Mouse (Mus musculus) hindbrain, postnatal 0 days (tissue): Measurements from ENCODE around the gene Frmd8. TPM values are rescaled to one million over a fixed set of nuclear protein-coding genes. Genes with fewer than 3 reads are reported as not detected.

Experiments used
- ATAC-seq: fragments of 200-750 bp; cut with Nextera tagmentation; 2 replicates; pipeline ENCODE4 v1.8.0; 2017; ENCODE audit warnings: mild to moderate bottlenecking, moderate TSS enrichment, moderate library complexity
- DNase-seq: peaks from one replicate; pipeline ENCODE4 v3.0.0-alpha.2; 2015; ENCODE audit warnings: low spot score
- H3K27ac ChIP-seq: fragments of 300-500 bp; sonication (generic); 2 replicates; pipeline ENCODE4 v1.5.1; 2014; ENCODE audit warnings: mild to moderate bottlenecking
- H3K27me3 ChIP-seq: fragments of 300-500 bp; sonication (generic); 2 replicates; pipeline ENCODE4 v1.6.1; 2014; ENCODE audit warnings: low read length, mixed read lengths; ENCODE audit not compliant: insufficient read depth
- H3K36me3 ChIP-seq: fragments of 300-500 bp; sonication (generic); 2 replicates; pipeline ENCODE4 v1.6.1; 2014; ENCODE audit warnings: low read length, mixed read lengths; ENCODE audit not compliant: insufficient read depth
- H3K4me1 ChIP-seq: fragments of 300-500 bp; sonication (generic); 2 replicates; pipeline ENCODE4 v1.6.1; 2014; ENCODE audit warnings: antibody characterized with exemption, low read length, mixed read lengths; ENCODE audit not compliant: insufficient read depth
- H3K4me2 ChIP-seq: fragments of 300-500 bp; sonication (generic); 2 replicates; pipeline ENCODE4 v1.6.1; 2014; ENCODE audit warnings: low read depth, mild to moderate bottlenecking, low read length, moderate library complexity, mixed read lengths
- H3K4me3 ChIP-seq: fragments of 300-500 bp; sonication (generic); 2 replicates; pipeline ENCODE4 v1.5.1; 2014; ENCODE audit warnings: low read length
- H3K9ac ChIP-seq: fragments of 300-500 bp; sonication (generic); replicated peaks from 2 replicates; pipeline ENCODE4 v1.6.1; 2014; ENCODE audit warnings: mild to moderate bottlenecking, low read length, moderate library complexity, mixed read lengths
- H3K9me3 ChIP-seq: fragments of 300-500 bp; sonication (generic); 2 replicates; pipeline ENCODE4 v1.6.1; 2016; ENCODE audit warnings: low read length, mixed read lengths
- CTCF ChIP-seq: IDR thresholded peaks from 2 replicates; pipeline ENCODE4 v1.5.1; 2016; ENCODE audit warnings: antibody characterized with exemption, control low read depth, low read depth
- WGBS: fragments of 180-500 bp; shearing (Covaris S2); extraction: QIAGEN DNeasy Blood & Tissue Kit; methylation state at CpG from one replicate; pipeline ENCODE4 v1.1.7; 2014; 5-methylcytosine and 5-hydroxymethylcytosine counted together
- polyA plus RNA-seq: library from polyadenylated mRNA; unstranded; fragments of >200 nt; fragmentation: Nextera tagmentation; extraction: Ambion mirVana; gene quantifications from 2 replicates; pipeline ENCODE4 v1.2.1, GENCODE M21; 2015
- total RNA-seq: library from RNA; depleted of rRNA; stranded (reverse); fragments of >200 nt; gene quantifications from 2 replicates; pipeline ENCODE4 v1.2.3, GENCODE M21; 2014

Gene Frmd8
- total and polyA plus RNA-seq, 2 experiments from 2014 or later, result 12.5 to 19.8 TPM

DNA sequence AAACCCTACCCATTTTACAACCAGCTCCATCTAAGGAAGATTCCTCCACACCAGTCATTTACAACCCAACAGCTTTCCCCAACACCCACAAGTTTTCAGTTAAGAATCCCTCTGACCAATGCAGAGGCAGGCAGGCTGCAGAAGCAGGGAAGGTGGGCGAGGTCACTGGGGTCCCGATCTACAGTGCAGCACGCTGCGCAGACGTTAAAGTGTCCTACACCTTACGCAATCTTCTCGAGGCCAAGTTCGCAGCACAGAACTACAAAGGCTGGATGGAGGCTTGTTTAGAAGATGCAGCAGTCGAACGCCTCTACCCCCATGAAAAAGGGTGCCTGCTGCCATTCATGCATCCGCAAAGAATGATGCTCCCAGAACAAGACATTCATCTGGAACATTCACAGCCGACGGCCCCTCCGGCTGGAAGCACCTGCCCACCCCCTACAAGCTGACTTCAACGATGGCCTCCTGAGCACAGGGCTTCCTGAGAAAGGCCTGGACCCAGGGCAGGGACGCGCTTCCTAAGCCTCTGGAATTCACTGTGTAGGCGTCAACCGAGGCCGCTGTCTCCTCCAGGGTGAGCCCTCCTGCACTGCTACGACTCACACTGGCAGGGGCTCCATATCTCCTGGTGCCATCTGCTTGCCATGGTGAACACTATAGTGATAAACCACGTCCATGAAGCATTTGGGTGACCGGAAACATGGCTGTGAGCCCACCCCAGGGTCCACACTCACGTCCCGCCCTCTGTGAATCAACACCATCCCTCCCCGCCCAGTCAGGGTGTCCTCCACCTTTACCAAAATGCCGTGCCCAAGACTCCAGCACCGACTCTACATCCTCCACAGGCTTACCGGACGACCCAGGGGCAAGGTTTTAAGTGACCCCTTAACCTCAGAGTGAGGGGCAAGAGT is 31.0 kb downstream of the Frmd8 start:
- Histone ChIP-seq H3K4me2 (peak overlapping the region; percentile 60), H3K27me3 (no peaks in the 10 kb centered on the region), H3K36me3 (no peaks in the 10 kb centered on the region), H3K27ac (peak overlapping the region; percentile 9; the same call in 1 of the 2 replicates), H3K9ac (no peak overlapping the region), H3K4me3 (peak overlapping the region; percentile 8), H3K9me3 (no peaks in the 10 kb centered on the region), H3K4me1 (peaks cover 30% of the 10 kb centered on the region)
- WGBS, result 75% methylated on average over 30 of the region's 30 CpGs
- TF ChIP-seq CTCF, result no peak
- ATAC-seq, result no peak
- DNase-seq, result no peak

GRCm38 (mm10) chr19:5842785-5843730 is 32.0 kb downstream of the Frmd8 start:
- no peak for TF ChIP-seq CTCF
- Histone ChIP-seq H3K9me3 (no peaks in the 10 kb centered on the region), H3K4me3 (no peak overlapping the region), H3K27me3 (no peaks in the 10 kb centered on the region), H3K4me1 (peaks cover 21% of the 10 kb centered on the region), H3K9ac (no peak overlapping the region), H3K27ac (0 out of 2 replicates have a peak overlapping the region, but pooled peaks have one; percentile 27), H3K36me3 (no peaks in the 10 kb centered on the region), H3K4me2 (peak overlapping the region; percentile 60)
- no peak for DNase-seq
- WGBS, result 60% methylated on average over 9 of the region's 9 CpGs
- no peak for ATAC-seq

GRCm38 (mm10) chr19:5841999-5842784 is 32.9 kb downstream of the Frmd8 start:
- Histone ChIP-seq H3K4me2 (peak overlapping the region; percentile 60), H3K4me1 (peaks cover 12% of the 10 kb centered on the region), H3K9ac (0 out of 2 replicates have a peak overlapping the region, but pooled peaks have one; percentile 7), H3K27me3 (no peaks in the 10 kb centered on the region), H3K9me3 (no peaks in the 10 kb centered on the region), H3K36me3 (no peaks in the 10 kb centered on the region), H3K27ac (peak overlapping the region; percentile 17; the same call in 1 of the 2 replicates), H3K4me3 (no peak overlapping the region)
- WGBS, result 46% methylated on average over 5 of the region's 5 CpGs
- DNase-seq (no peak), ATAC-seq (no peak)
- TF ChIP-seq CTCF, result no peak

DNA sequence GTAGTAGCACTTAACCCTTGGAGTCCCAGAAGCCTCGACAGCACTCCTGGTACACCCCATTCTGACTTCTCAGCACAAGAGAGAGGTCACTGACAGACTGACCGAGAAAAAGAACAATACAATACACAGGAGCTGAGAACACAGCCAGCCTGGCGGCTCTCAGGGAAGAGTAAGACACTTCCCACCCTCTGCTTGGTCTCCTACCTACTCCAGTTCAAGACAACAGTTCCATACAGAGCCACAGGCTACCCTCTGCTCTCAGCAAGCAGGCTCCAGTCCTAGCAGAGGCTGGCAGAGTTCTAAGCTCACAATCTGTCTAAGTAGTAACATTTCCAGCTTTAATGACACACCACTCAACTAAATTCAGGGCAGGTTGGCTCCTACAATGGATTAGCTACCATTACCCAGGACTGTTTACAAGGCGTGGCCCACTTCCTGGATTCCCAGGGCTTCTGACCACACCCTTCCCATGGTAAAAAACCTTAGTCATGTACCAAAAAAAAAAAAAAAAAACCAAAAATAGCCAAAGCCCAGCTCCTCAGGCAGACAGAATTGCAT is 33.6 kb downstream of the Frmd8 start:
- no peaks in the 10 kb centered on the region for H3K36me3 ChIP-seq
- DNase-seq (no peak), ATAC-seq (no peak)
- 46% methylated on average over 4 of the region's 4 CpGs for WGBS
- H3K27me3 ChIP-seq, result no peaks in the 10 kb centered on the region
- no peak overlapping the region for H3K27ac ChIP-seq
- H3K4me1 ChIP-seq, result peaks cover 11% of the 10 kb centered on the region
- no peaks in the 10 kb centered on the region for H3K9me3 ChIP-seq
- TF ChIP-seq CTCF, result no peak
- no peak overlapping the region for H3K4me2 ChIP-seq
- H3K4me3 ChIP-seq, result no peak overlapping the region
- no peak overlapping the region; the same call in 1 of the 2 replicates for H3K9ac ChIP-seq

GRCm38 (mm10) chr19:5840890-5841388 is 34.1 kb downstream of the Frmd8 start:
- TF ChIP-seq CTCF, result no peak
- Histone ChIP-seq H3K36me3 (no peaks in the 10 kb centered on the region), H3K27ac (no peak overlapping the region), H3K4me3 (no peak overlapping the region), H3K9me3 (no peaks in the 10 kb centered on the region), H3K4me1 (peaks cover 11% of the 10 kb centered on the region), H3K27me3 (no peaks in the 10 kb centered on the region), H3K9ac (no peak overlapping the region; the same call in 1 of the 2 replicates), H3K4me2 (no peak overlapping the region)
- ATAC-seq (no peak), DNase-seq (no peak)
- WGBS, result 87% methylated on average over 9 of the region's 9 CpGs
